Mouse (Mus musculus) spleen, adult 2 months (tissue): Measurements from ENCODE around the gene Kxd1. TPM values are rescaled to one million over a fixed set of nuclear protein-coding genes. Genes with fewer than 3 reads are reported as not detected.
A peak's percentile ranks its signal among the peaks of the same experiment; 100 is the strongest.

Experiments
- DNase-seq, 2 experiments: peaks; one replicate each; pipeline versions ENCODE4 v3.0.0 to v3.0.0-alpha.2; 2012 to 2021; ENCODE audit warnings: low spot score in 2 of 2, low read depth in 1 of 2
- H3K27ac ChIP-seq: fragments of 200-500 bp; 2 replicates; pipeline ENCODE4 v1.5.1; 2012; ENCODE audit warnings: low read length, inconsistent platforms; ENCODE audit not compliant: insufficient read depth
- H3K27me3 ChIP-seq: fragments of 200-500 bp; 2 replicates; pipeline ENCODE4 v1.6.1; 2012; ENCODE audit warnings: mild to moderate bottlenecking, moderate library complexity, low read length, inconsistent platforms; ENCODE audit not compliant: control insufficient read depth, insufficient read depth
- H3K36me3 ChIP-seq: fragments of 200-500 bp; 2 replicates; pipeline ENCODE4 v1.6.1; 2012; ENCODE audit warnings: mild to moderate bottlenecking, low read length, inconsistent platforms; ENCODE audit not compliant: control insufficient read depth, insufficient read depth
- H3K4me1 ChIP-seq: fragments of 200-500 bp; 2 replicates; pipeline ENCODE4 v1.6.1; 2011; ENCODE audit warnings: inconsistent platforms; ENCODE audit not compliant: control insufficient read depth, insufficient read depth, insufficient read length
- H3K4me3 ChIP-seq: fragments of 200-500 bp; 2 replicates; pipeline ENCODE4 v1.5.1; 2011; ENCODE audit warnings: mild to moderate bottlenecking, inconsistent platforms; ENCODE audit not compliant: insufficient read depth, insufficient read length; ENCODE audit errors: extremely low read depth
- CTCF ChIP-seq: fragments of 200-500 bp; IDR thresholded peaks from 2 replicates; pipeline ENCODE4 v1.5.1; 2011; ENCODE audit warnings: mild to moderate bottlenecking, inconsistent platforms; ENCODE audit not compliant: insufficient read depth, insufficient read length, insufficient replicate concordance; ENCODE audit errors: extremely low read depth
- POLR2A ChIP-seq: fragments of 200-500 bp; IDR thresholded peaks from 2 replicates; pipeline ENCODE4 v1.6.1; 2011; ENCODE audit warnings: low read depth, low read length, inconsistent platforms
- WGBS: fragments of 180-500 bp; shearing (Covaris S2); methylation state at CpG from one replicate; pipeline ENCODE4 v1.1.7; 2018; 5-methylcytosine and 5-hydroxymethylcytosine counted together
- polyA plus RNA-seq: library from polyadenylated mRNA; depleted of rRNA; stranded (reverse); fragments of >200 nt; gene quantifications from 2 replicates; pipeline ENCODE4 v1.2.3, GENCODE M21; 2012

Kxd1 gene
- polyA plus RNA-seq, 1 experiment = 50.2 TPM

DNA sequence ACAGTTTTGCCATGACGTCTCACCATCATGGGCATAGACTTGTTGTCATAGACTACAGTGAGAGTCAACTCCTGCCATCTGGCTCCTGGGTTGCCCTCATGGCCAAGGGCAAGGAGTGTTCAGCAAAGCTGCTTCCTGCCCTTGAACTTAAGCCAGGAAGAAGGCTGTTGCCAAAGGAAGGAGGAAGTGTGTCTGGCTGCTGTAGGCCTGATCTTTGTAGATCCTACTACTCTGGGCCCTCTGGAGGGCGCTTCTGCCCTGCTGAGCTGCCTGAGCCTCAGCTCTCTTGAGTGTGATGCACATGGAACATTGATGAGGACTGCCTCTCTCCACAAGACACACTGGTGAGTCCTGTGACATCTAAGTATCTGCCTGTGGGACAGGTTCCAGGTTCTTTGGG is 32.3 kb upstream of the Kxd1 start:
- Histone ChIP-seq H3K27me3 (no peaks in the 10 kb centered on the region), H3K27ac (no peak overlapping the region), H3K4me3 (no peak overlapping the region), H3K36me3 (no peaks in the 10 kb centered on the region), H3K4me1 (peaks cover 25% of the 10 kb centered on the region; the same call in 1 of the 2 replicates)
- peak in 1 of 2 experiments; percentile 31 for DNase-seq
- TF ChIP-seq CTCF = peak; percentile 42; the same call in 1 of the 2 replicates
- TF ChIP-seq POLR2A = no peak
- 27% methylated on average over 2 of the region's 2 CpGs for WGBS

DNA sequence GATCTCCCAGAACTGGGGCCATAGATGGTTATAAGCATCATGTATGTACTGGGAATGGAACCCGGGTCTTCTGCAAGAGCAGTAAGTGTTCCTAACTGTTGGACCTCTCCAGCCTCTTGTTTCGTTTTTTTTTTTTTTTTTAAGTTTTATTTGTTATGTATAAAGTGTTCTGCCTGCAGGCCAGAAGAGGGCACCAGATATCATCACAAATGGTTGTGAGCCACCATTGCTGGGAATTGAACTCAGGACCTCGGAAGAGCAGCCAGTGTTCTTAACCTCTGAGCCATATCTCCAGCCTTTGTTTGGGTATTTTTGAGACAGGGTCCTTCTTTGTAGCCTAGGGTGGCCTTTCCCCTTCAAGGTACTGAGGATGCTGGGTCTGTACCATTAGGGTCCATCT is 31.2 kb upstream of the Kxd1 start:
- Histone ChIP-seq H3K27me3 (no peaks in the 10 kb centered on the region), H3K4me1 (peaks cover 20% of the 10 kb centered on the region; the same call in 1 of the 2 replicates), H3K4me3 (no peak overlapping the region), H3K27ac (no peak overlapping the region), H3K36me3 (no peaks in the 10 kb centered on the region)
- TF ChIP-seq CTCF (no peak), POLR2A (no peak)
- DNase-seq = no peak
- 65% methylated on average over 3 of the region's 3 CpGs for WGBS

DNA sequence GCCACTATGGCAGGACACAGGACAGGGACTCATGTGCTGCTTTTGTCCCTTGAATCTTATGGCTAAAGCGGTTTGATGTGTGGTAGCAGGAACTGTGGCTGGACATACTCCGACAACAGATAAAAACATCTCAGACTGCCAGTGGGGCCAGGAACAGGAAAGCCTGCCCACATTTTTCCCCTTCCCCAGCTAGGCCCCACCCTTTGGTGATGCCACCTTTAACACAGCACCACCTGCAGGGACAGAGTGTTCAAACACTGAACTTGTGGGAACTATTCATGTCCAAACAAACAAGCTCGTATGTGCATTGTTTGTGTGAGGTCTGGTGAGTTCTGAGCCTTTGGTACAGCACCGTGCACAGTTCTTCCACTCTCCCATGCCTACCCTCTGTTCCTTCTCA is 30.6 kb upstream of the Kxd1 start:
- Histone ChIP-seq H3K4me1 (peaks cover 20% of the 10 kb centered on the region; the same call in 1 of the 2 replicates), H3K36me3 (no peaks in the 10 kb centered on the region), H3K4me3 (no peak overlapping the region), H3K27me3 (no peaks in the 10 kb centered on the region), H3K27ac (no peak overlapping the region)
- peak in 1 of 2 experiments; percentile 42 for DNase-seq
- TF ChIP-seq CTCF = no peak
- TF ChIP-seq POLR2A = no peak
- 13% methylated on average over 4 of the region's 4 CpGs for WGBS

DNA sequence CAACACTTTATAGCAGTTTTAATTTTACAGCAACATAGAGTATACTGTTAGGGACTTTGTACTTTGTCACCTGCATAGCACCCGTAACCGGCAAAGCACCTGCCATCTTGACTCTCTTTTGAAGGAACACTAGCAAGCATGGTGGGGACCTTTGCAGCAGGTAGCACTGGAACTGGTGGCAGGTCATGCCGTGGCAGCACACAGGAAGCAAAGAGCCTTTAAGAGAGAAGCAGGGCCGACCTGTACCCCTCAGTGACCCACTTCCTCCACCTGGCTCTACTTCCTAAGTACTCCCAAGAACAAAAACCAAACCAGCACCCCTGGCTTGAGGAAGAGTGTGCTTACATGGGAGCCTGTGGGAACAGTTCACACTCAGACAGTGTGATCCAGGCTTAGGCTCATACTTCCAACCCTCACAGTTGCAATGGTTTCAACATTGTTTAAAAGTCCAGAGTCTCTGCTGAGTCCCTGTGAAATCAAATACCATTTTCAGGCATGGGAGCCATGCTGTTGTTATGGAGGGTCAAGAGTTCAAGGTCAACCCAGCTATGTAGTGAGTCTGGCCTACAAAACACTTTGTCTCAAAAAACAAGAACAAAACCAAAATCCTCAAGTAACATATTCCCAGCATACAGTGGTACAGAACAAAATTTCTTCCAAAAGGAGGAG is 27.5 kb upstream of the Kxd1 start:
- Histone ChIP-seq H3K27me3 (no peaks in the 10 kb centered on the region), H3K27ac (no peak overlapping the region), H3K4me3 (no peak overlapping the region), H3K36me3 (no peaks in the 10 kb centered on the region), H3K4me1 (peaks cover 12% of the 10 kb centered on the region; the same call in 1 of the 2 replicates)
- DNase-seq = no peak
- TF ChIP-seq POLR2A (no peak), CTCF (no peak)
- WGBS = 47% methylated on average over 4 of the region's 4 CpGs

DNA sequence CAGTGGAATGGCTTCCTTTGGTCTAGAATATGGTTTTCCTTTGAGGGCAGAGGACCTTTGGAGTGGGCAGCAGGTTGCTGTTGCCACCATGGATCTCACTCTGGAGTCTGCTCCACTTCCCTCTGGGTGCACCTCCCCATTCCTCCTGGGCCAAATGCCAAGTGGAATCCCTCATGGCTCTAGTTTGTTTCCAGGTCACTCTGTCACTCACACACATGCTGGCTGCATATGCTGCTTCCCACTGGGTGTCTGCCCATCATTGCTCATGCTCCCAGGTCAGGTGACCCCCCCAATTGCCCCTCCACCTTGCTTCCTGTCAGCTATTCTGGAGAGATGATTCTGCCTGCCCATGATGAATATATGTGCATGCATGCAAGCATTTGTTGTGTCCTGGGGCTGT is 26.0 kb upstream of the Kxd1 start:
- peaks cover 7% of the 10 kb centered on the region; the same call in 1 of the 2 replicates for H3K4me1 ChIP-seq
- no peak overlapping the region for H3K27ac ChIP-seq
- H3K36me3 ChIP-seq = no peaks in the 10 kb centered on the region
- H3K27me3 ChIP-seq = no peaks in the 10 kb centered on the region
- H3K4me3 ChIP-seq = no peak overlapping the region
- DNase-seq = no peak
- TF ChIP-seq POLR2A = no peak
- no peak for TF ChIP-seq CTCF

DNA sequence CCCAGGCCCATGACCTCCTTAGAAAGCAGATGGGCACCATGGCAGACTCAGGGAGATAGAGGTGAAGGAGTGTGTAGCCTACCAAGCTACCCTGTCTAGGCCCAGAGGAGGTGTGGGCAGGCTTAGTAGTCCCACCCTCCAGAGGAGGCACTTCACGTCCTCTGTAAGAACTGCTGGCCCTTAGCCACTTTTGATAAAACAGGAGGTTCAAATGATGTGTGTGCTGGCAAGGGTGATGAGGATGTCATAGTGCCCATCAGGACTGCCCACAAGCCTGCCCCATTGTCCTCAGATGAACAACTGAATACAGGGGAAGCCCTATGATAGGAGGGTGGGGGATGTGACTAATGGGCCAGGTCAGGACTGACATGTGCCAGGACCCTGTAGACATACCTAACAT is 25.1 kb upstream of the Kxd1 start:
- TF ChIP-seq CTCF = no peak
- TF ChIP-seq POLR2A = no peak
- Histone ChIP-seq H3K27me3 (no peaks in the 10 kb centered on the region), H3K36me3 (no peaks in the 10 kb centered on the region), H3K4me3 (no peak overlapping the region), H3K27ac (no peak overlapping the region), H3K4me1 (peaks cover 5% of the 10 kb centered on the region; the same call in 1 of the 2 replicates)
- 66% methylated on average over 1 of the region's 1 CpGs for WGBS
- no peak for DNase-seq

DNA sequence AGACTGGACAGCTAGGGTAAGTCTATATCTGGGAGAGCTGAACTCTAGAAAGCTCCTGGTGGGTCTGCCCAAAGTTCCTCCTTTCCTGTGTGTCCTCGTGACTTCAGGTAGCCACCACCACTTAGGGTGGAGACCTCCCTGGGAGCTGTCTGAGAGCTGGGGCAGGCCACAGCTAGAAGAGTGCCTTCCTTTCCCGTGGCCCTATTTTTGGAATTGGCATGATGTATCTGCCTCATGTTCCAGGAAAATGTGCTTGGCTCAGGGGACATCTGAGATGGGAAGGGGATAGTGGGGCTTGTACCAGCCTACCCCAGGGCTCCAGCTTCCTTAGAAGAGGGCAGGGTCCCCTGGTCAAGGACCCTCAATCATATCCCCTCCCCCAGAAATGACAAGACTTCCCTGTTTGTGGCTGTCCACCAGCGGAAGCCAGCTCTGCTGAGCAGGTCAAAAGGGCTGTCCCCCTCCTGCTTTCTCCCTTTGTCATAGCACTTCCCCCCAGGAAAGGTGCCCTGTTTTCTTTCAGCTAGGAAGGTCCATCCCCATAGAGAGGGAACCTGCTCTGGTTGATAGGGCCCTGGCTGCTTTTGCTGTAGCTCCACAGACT is 23.9 kb upstream of the Kxd1 start:
- TF ChIP-seq CTCF (no peak), POLR2A (no peak)
- Histone ChIP-seq H3K27me3 (no peaks in the 10 kb centered on the region), H3K36me3 (no peaks in the 10 kb centered on the region), H3K4me3 (no peak overlapping the region), H3K4me1 (peaks cover 5% of the 10 kb centered on the region; the same call in 1 of the 2 replicates), H3K27ac (no peak overlapping the region)
- 55% methylated on average over 3 of the region's 3 CpGs for WGBS
- DNase-seq = no peak
